Mouse (Mus musculus): ENCODE measurements around the gene Gna15.
A peak's percentile ranks its signal among the peaks of the same experiment; 100 is the strongest.

Gene Gna15

GRCm38 (mm10) chr10:81524051-81524605 is at the start of gene Gna15:
Gene Gna15, minus strand, starts transcription at chr10:81524225.
- no peak for DNase-seq

- no peak for DNase-seq
Measured at GRCm38 (mm10) chr10:81572975-81573374, 49.0 kb upstream of the Gna15 start.

- no peak for DNase-seq
Measured at GRCm38 (mm10) chr10:81572133-81572671, 48.2 kb upstream of the Gna15 start.

GRCm38 (mm10) chr10:81571501-81571876 is 47.5 kb upstream of the Gna15 start:
- peak; percentile 98 for DNase-seq

GRCm38 (mm10) chr10:81570831-81571500 is 46.9 kb upstream of the Gna15 start:
- peak; percentile 97 for DNase-seq

GRCm38 (mm10) chr10:81570238-81570800 is 46.3 kb upstream of the Gna15 start:
- DNase-seq = no peak

- no peak for DNase-seq
Measured at GRCm38 (mm10) chr10:81569507-81570237, 45.6 kb upstream of the Gna15 start.

GRCm38 (mm10) chr10:81568381-81569191 is 44.6 kb upstream of the Gna15 start:
- no peak for DNase-seq

- DNase-seq = no peak
Measured at GRCm38 (mm10) chr10:81565257-81566228, 41.5 kb upstream of the Gna15 start.

- peak; percentile 76 for DNase-seq
Measured at GRCm38 (mm10) chr10:81564734-81565133, 40.7 kb upstream of the Gna15 start.

- DNase-seq = no peak
Measured at GRCm38 (mm10) chr10:81564216-81564615, 40.2 kb upstream of the Gna15 start.

GRCm38 (mm10) chr10:81563481-81563880 is 39.5 kb upstream of the Gna15 start:
- no peak for DNase-seq

GRCm38 (mm10) chr10:81562411-81562810 is 38.4 kb upstream of the Gna15 start:
- DNase-seq = no peak

- no peak for DNase-seq
Measured at GRCm38 (mm10) chr10:81560719-81561459, 36.9 kb upstream of the Gna15 start.

- DNase-seq = peak; percentile 67
Measured at GRCm38 (mm10) chr10:81559627-81560539, 35.9 kb upstream of the Gna15 start.

- DNase-seq = peak; percentile 82
Measured at GRCm38 (mm10) chr10:81559163-81559626, 35.2 kb upstream of the Gna15 start, which contains the start of gene Aes. Gene Aes, plus strand, starts transcription at chr10:81559488.

GRCm38 (mm10) chr10:81557491-81557890 is 33.5 kb upstream of the Gna15 start:
- DNase-seq = no peak

GRCm38 (mm10) chr10:81556282-81556681 is 32.3 kb upstream of the Gna15 start:
- no peak for DNase-seq
